Mouse (Mus musculus): ENCODE results near the gene Gsdma.
"Not testable (repeated sequence)": the region's sequence is repeated elsewhere in the genome, so short reads cannot be mapped to it uniquely, and the experiment has no call there.

The Gsdma gene

GRCm38 (mm10) chr11:98708282-98708956, 44.3 kb downstream of the Gsdma start:
- in situ Hi-C loops (cut with MboI, MseI): no loop called here

- in situ Hi-C loops (cut with MboI, MseI): no loop called here
Measured at GRCm38 (mm10) chr11:98709001-98709741, 45.0 kb downstream of the Gsdma start.

GRCm38 (mm10) chr11:98710416-98711045, 46.4 kb downstream of the Gsdma start:
- in situ Hi-C loops (cut with MboI, MseI): no loop called here

- in situ Hi-C loops (cut with MboI, MseI): no loop called here
Measured at GRCm38 (mm10) chr11:98711046-98711434, 46.9 kb downstream of the Gsdma start.

- in situ Hi-C loops (cut with MboI, MseI): not testable (repeated sequence)
Measured at GRCm38 (mm10) chr11:98712009-98712408, 47.9 kb downstream of the Gsdma start.

- in situ Hi-C loops (cut with MboI, MseI): no loop called here
Measured at GRCm38 (mm10) chr11:98713703-98714102, 49.6 kb downstream of the Gsdma start.

- in situ Hi-C loops (cut with MboI, MseI): loop anchor here (5.0 kb wide), 1 partner anchor 71 kb away; no protein-coding TSS in a partner anchor
Measured at GRCm38 (mm10) chr11:98715946-98716345, 51.8 kb downstream of the Gsdma start.

- in situ Hi-C loops (cut with MboI, MseI): loop anchor here (5.0 kb wide), 1 partner anchor 69 kb away; no protein-coding TSS in a partner anchor
Measured at GRCm38 (mm10) chr11:98717904-98718303, 53.8 kb downstream of the Gsdma start.

- in situ Hi-C loops (cut with MboI, MseI): no loop called here
Measured at GRCm38 (mm10) chr11:98720756-98721155, 56.6 kb downstream of the Gsdma start.

GRCm38 (mm10) chr11:98721458-98722226, 57.5 kb downstream of the Gsdma start:
- in situ Hi-C loops (cut with MboI, MseI): no loop called here

- in situ Hi-C loops (cut with MboI, MseI): no loop called here
Measured at GRCm38 (mm10) chr11:98723098-98723497, 58.9 kb downstream of the Gsdma start.

GRCm38 (mm10) chr11:98725926-98726506, 61.9 kb downstream of the Gsdma start:
- in situ Hi-C loops (cut with MboI, MseI): no loop called here
